Mouse (Mus musculus) lung, postnatal 4 days (tissue): ENCODE results near the gene Flrt1.
"Not testable (repeated sequence)": the region's sequence is repeated elsewhere in the genome, so short reads cannot be mapped to it uniquely, and the experiment has no call there.

Experiments
- DNase-seq, 2 experiments: peaks; one replicate each; pipeline ENCODE4 v3.0.0; 2021

Gene Flrt1

GRCm38 (mm10) chr19:7067344-7068050 is 38.0 kb downstream of the Flrt1 start:
- DNase-seq: no peak

GRCm38 (mm10) chr19:7066828-7067342 is 38.6 kb downstream of the Flrt1 start:
- DNase-seq: no peak

- peak; percentile 52 to 75 for DNase-seq
These were observed 39.3 kb downstream of the Flrt1 start for GRCm38 (mm10) chr19:7066034-7066827.

GRCm38 (mm10) chr19:7064571-7064970 is 41.0 kb downstream of the Flrt1 start:
- DNase-seq: peak; percentile 82 to 89

GRCm38 (mm10) chr19:7062916-7063315 is 42.6 kb downstream of the Flrt1 start:
- no peak for DNase-seq

GRCm38 (mm10) chr19:7062110-7062509 is 43.4 kb downstream of the Flrt1 start:
- DNase-seq: no peak

- DNase-seq: no peak
These were observed 47.0 kb downstream of the Flrt1 start for GRCm38 (mm10) chr19:7058541-7058940.

GRCm38 (mm10) chr19:7057722-7058207 is 47.8 kb downstream of the Flrt1 start:
- peak; percentile 87 to 90 for DNase-seq

GRCm38 (mm10) chr19:7057126-7057721 is 48.3 kb downstream of the Flrt1 start:
- DNase-seq: no peak

- DNase-seq: peak; percentile 82 to 86
These were observed 49.1 kb downstream of the Flrt1 start, which contains the start of gene Macrod1 for GRCm38 (mm10) chr19:7056248-7057087. Gene Macrod1, plus strand, starts transcription at chr19:7056810.

GRCm38 (mm10) chr19:7055173-7055572 is 50.4 kb downstream of the Flrt1 start:
- peak in 1 of 2 experiments; percentile 26 for DNase-seq

GRCm38 (mm10) chr19:7054772-7055171 is 50.8 kb downstream of the Flrt1 start:
- DNase-seq: peak; percentile 32 to 70

GRCm38 (mm10) chr19:7053382-7053781 is 52.1 kb downstream of the Flrt1 start:
- not testable (repeated sequence) for DNase-seq

GRCm38 (mm10) chr19:7044706-7045105 is 60.8 kb downstream of the Flrt1 start:
- DNase-seq: no peak

- no peak for DNase-seq
These were observed 61.2 kb downstream of the Flrt1 start for GRCm38 (mm10) chr19:7044279-7044678.
